Mouse (Mus musculus) hindbrain, embryonic 15.5 days (tissue): ENCODE data around the gene Mpi. TPM values are rescaled to one million over a fixed set of nuclear protein-coding genes. Genes with fewer than 3 reads are reported as not detected.
A peak's percentile ranks its signal among the peaks of the same experiment; 100 is the strongest.

ENCODE experiments used
- ATAC-seq: fragments of 200-750 bp; cut with Nextera tagmentation; 2 replicates; pipeline ENCODE4 v1.8.0; 2017; ENCODE audit warnings: low read depth, moderate number of reproducible peaks, moderate TSS enrichment; ENCODE audit not compliant: low FRiP score
- H3K27ac ChIP-seq: fragments of 300-500 bp; sonication (generic); replicated peaks from 2 replicates; pipeline ENCODE4 v1.5.1; 2015; ENCODE audit warnings: mild to moderate bottlenecking, inconsistent platforms
- H3K27me3 ChIP-seq: fragments of 300-500 bp; sonication (generic); 2 replicates; pipeline ENCODE4 v1.6.1; 2015; ENCODE audit warnings: control low read depth, inconsistent platforms
- H3K36me3 ChIP-seq: fragments of 300-500 bp; sonication (generic); 2 replicates; pipeline ENCODE4 v1.6.1; 2015; ENCODE audit warnings: control low read depth, inconsistent platforms
- H3K4me1 ChIP-seq: fragments of 300-500 bp; sonication (generic); replicated peaks from 2 replicates; pipeline ENCODE4 v1.6.1; 2015; ENCODE audit warnings: control low read depth, inconsistent platforms
- H3K4me2 ChIP-seq: fragments of 300-500 bp; sonication (generic); 2 replicates; pipeline ENCODE4 v1.6.1; 2015; ENCODE audit warnings: moderate library complexity, mild to moderate bottlenecking, inconsistent platforms
- H3K4me3 ChIP-seq: fragments of 300-500 bp; sonication (generic); 2 replicates; pipeline ENCODE4 v1.5.1; 2015; ENCODE audit warnings: mild to moderate bottlenecking, inconsistent platforms
- H3K9ac ChIP-seq: fragments of 300-500 bp; sonication (generic); 2 replicates; pipeline ENCODE4 v1.6.1; 2015; ENCODE audit warnings: inconsistent platforms
- H3K9me3 ChIP-seq: fragments of 300-500 bp; sonication (generic); 2 replicates; pipeline ENCODE4 v1.6.1; 2016; ENCODE audit warnings: control low read depth, inconsistent platforms
- WGBS: fragments of 180-500 bp; shearing (Covaris S2); methylation state at CpG from one replicate; pipeline ENCODE4 v1.1.7; 2015; 5-methylcytosine and 5-hydroxymethylcytosine counted together
- polyA plus RNA-seq: library from polyadenylated mRNA; unstranded; fragments of >200 nt; fragmentation: Nextera tagmentation; extraction: Ambion mirVana; gene quantifications from 2 replicates; pipeline ENCODE4 v1.2.1, GENCODE M21; 2015

Gene Mpi
- polyA plus RNA-seq, result 74.7 and 75.9 TPM in 2 replicates

DNA sequence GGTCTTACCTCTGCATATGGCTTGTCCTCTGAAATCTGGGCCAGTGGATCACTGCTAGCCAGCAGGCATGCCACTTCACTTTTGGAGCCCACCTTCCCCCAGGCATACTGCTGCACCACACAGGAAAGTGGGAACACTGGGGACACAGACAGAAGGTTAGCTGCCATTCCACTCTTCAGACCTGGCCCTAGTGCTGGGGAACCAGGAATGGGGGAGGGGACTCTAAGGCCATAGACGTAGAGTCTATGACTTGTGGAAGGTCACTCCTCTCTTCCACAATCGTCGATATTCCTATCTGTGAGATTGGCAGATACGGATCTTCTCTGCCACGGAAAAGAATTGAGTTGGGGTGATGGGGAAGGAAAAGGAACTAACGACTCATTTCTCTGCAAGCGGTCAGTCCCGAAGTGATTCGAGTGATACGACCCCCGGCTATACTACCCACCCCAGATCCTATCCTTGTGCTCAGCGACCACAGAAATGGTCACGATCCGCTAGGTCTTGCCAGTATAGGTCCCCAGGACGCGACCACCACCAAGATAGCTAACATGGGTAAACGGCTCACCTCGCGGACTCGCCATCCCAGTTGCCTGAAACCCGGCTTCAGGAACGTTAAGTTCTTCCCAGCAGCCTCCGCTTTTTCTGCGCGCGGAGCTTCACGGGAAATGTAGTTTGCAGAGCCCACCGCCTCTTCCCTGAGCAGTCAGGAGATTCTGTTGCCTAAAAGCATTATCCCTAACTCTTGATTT, at the start of gene Mpi:
TSS of gene Mpi (minus strand) at position 625 of the 749 bp plus-strand sequence.
- H3K27me3 ChIP-seq, result no peaks in the 10 kb centered on the region
- WGBS, result under 1% methylated on average over 28 of the region's 28 CpGs
- peak within 1 kb of the TSS; percentile 89 for H3K4me2 ChIP-seq
- H3K27ac ChIP-seq, result 0 out of 2 replicates have a peak within 1 kb of the TSS, but pooled peaks have one; percentile 31
- peak within 1 kb of the TSS; percentile 67 for H3K4me3 ChIP-seq
- peak within 1 kb of the TSS; percentile 71 for H3K9ac ChIP-seq
- no peaks in the 10 kb centered on the region for H3K9me3 ChIP-seq
- peak; percentile 65 for ATAC-seq
- peaks cover 28% of the 10 kb centered on the region for H3K4me1 ChIP-seq
- peaks cover 26% of the 10 kb centered on the region for H3K36me3 ChIP-seq

- Histone ChIP-seq H3K4me1 (peaks cover 28% of the 10 kb centered on the region), H3K36me3 (no peaks in the 10 kb centered on the region), H3K9ac (no peak overlapping the region), H3K9me3 (no peaks in the 10 kb centered on the region), H3K27me3 (peaks cover 20% of the 10 kb centered on the region), H3K4me2 (no peak overlapping the region), H3K27ac (no peak overlapping the region), H3K4me3 (no peak overlapping the region)
- ATAC-seq, result no peak
- WGBS, result 73% methylated on average over 8 of the region's 8 CpGs
These were observed 49.5 kb upstream of the Mpi start for GRCm38 (mm10) chr9:57602098-57602497.

GRCm38 (mm10) chr9:57601353-57601706, 48.8 kb upstream of the Mpi start:
- no peaks in the 10 kb centered on the region for H3K9me3 ChIP-seq
- H3K9ac ChIP-seq, result no peak overlapping the region
- no peak for ATAC-seq
- no peak overlapping the region for H3K4me3 ChIP-seq
- H3K27ac ChIP-seq, result no peak overlapping the region
- no peaks in the 10 kb centered on the region for H3K36me3 ChIP-seq
- no peak overlapping the region for H3K4me2 ChIP-seq
- peaks cover 25% of the 10 kb centered on the region for H3K4me1 ChIP-seq
- peaks cover 14% of the 10 kb centered on the region for H3K27me3 ChIP-seq
- 62% methylated on average over 2 of the region's 2 CpGs for WGBS

DNA sequence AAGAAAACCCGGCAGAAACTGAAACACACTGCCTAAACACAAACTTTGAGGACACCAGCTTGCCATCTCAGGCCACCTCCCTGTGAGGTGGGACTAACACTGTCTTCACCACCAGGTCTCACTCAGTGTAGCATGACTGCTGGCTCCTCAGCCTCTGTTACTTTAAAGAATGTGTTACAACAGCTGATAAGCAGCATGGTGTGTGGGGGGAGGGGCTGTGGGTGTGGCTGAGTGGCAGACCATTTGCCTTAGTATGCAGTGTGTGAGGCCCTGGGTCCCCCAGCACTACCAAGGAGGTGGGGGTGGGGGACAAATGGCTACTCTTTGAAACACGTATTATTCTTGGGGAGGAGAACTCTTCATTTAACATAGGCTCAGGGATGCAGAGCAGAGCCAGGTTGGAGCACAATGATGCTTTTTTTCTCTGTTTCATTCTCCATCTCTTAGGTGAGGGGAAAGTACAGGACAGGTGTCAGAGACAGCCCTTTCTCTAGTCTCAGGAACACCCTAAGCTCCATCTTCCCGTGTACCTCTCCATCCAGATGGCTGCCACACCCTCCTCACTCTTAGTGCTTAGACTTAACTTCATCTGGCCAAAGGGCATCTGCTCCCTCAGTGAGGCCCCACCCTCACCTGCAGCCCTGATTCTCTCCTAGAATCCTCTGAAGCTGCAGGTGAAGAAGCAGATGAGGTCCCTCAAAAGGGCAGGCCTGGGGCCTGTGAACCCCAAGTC, 48.2 kb upstream of the Mpi start:
- no peaks in the 10 kb centered on the region for H3K9me3 ChIP-seq
- H3K36me3 ChIP-seq, result no peaks in the 10 kb centered on the region
- H3K4me1 ChIP-seq, result peaks cover 20% of the 10 kb centered on the region
- H3K4me3 ChIP-seq, result no peak overlapping the region
- H3K4me2 ChIP-seq, result no peak overlapping the region
- 11% methylated on average over 3 of the region's 3 CpGs for WGBS
- peaks cover 8% of the 10 kb centered on the region for H3K27me3 ChIP-seq
- no peak overlapping the region for H3K27ac ChIP-seq
- no peak for ATAC-seq
- H3K9ac ChIP-seq, result no peak overlapping the region

- ATAC-seq, result no peak
- H3K27ac ChIP-seq, result no peak overlapping the region
- H3K9ac ChIP-seq, result no peak overlapping the region
- H3K4me1 ChIP-seq, result peaks cover 18% of the 10 kb centered on the region; the same call in 1 of the 2 replicates
- no peak overlapping the region for H3K4me3 ChIP-seq
- H3K36me3 ChIP-seq, result peaks cover 5% of the 10 kb centered on the region
- H3K27me3 ChIP-seq, result no peaks in the 10 kb centered on the region
- H3K4me2 ChIP-seq, result no peak overlapping the region
- 46% methylated on average over 8 of the region's 8 CpGs for WGBS
- no peaks in the 10 kb centered on the region for H3K9me3 ChIP-seq
These were observed 46.4 kb upstream of the Mpi start for GRCm38 (mm10) chr9:57598851-57599563.

GRCm38 (mm10) chr9:57597929-57598382, 45.4 kb upstream of the Mpi start:
- H3K4me3 ChIP-seq, result no peak overlapping the region
- no peak overlapping the region for H3K9ac ChIP-seq
- no peak for ATAC-seq
- H3K4me2 ChIP-seq, result no peak overlapping the region
- no peak overlapping the region for H3K27ac ChIP-seq
- H3K4me1 ChIP-seq, result peaks cover 18% of the 10 kb centered on the region; the same call in 1 of the 2 replicates
- peaks cover 15% of the 10 kb centered on the region for H3K36me3 ChIP-seq
- H3K9me3 ChIP-seq, result no peaks in the 10 kb centered on the region
- no peaks in the 10 kb centered on the region for H3K27me3 ChIP-seq
- 14% methylated on average over 4 of the region's 4 CpGs for WGBS

DNA sequence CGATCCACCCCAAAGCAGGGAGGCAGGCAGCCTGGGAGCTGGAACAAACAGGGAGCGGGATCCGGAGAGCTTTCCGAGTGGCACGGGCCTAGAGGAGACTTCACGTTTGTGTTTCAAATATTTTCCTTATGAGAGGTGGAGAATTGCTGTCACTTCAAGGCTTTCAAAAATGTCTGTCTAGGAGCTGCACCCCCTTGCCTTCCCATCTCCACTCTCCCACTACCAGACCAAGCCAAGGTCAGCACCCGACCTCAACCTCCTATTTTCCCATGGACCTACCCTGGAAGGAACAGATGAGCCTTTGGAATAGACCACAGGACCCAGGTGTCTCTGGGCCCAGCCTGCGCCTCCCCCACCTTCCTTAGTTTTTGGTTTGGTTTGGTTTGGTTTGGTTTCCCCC, 44.7 kb upstream of the Mpi start:
- Histone ChIP-seq H3K27me3 (no peaks in the 10 kb centered on the region), H3K9me3 (no peaks in the 10 kb centered on the region), H3K4me2 (no peak overlapping the region), H3K4me1 (peaks cover 18% of the 10 kb centered on the region; the same call in 1 of the 2 replicates), H3K9ac (no peak overlapping the region), H3K4me3 (no peak overlapping the region), H3K27ac (no peak overlapping the region), H3K36me3 (peaks cover 21% of the 10 kb centered on the region)
- ATAC-seq, result no peak
- WGBS, result 88% methylated on average over 8 of the region's 8 CpGs

- 67% methylated on average over 9 of the region's 9 CpGs for WGBS
- H3K9ac ChIP-seq, result no peak overlapping the region
- H3K4me2 ChIP-seq, result no peak overlapping the region
These were observed 41.6 kb upstream of the Mpi start for GRCm38 (mm10) chr9:57594174-57594509.

DNA sequence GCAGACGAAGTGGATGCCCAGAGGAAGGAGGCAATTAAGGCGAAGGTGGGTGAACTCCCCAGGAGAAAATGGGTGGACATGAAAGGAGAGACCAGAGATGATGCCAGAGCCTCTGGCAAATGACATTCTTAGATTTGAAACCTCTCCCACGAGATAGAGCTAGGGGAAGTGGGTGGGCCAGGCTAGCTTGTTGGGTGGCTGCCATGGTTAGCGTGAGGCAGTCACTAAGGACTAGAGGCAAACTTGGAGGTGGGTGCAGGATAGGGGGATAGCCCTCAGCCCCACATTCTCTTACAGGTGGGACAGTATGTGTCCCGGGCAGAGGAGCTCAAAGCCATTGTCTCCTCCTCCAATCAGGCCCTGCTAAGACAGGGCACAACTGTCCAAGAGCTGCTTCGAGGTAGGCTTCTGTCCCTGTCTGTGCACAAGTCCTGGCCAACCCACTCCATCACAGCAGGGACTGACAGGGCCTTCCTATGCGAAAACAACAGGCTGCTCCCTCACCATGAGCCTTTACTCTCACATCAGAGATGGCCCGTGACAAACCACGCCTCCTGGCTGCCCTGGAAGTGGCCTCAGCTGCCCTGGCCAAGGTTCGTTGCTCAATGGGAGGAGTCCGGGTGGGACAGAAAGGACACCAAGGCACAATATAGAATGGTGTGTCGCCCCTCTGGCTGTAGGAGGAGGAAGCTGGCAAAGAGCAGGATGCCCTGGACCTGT, 41.1 kb upstream of the Mpi start:
- ATAC-seq, result no peak
- H3K27ac ChIP-seq, result no peak overlapping the region
- H3K4me2 ChIP-seq, result no peak overlapping the region
- H3K9ac ChIP-seq, result no peak overlapping the region
- H3K36me3 ChIP-seq, result peaks cover 21% of the 10 kb centered on the region
- H3K4me1 ChIP-seq, result peaks cover 18% of the 10 kb centered on the region
- no peaks in the 10 kb centered on the region for H3K27me3 ChIP-seq
- H3K4me3 ChIP-seq, result no peak overlapping the region
- 41% methylated on average over 12 of the region's 12 CpGs for WGBS
- no peaks in the 10 kb centered on the region for H3K9me3 ChIP-seq

More at GRCm38 (mm10) chr9:57594174-57594509, 41.6 kb upstream of the Mpi start:
- Histone ChIP-seq H3K27ac (no peak overlapping the region), H3K4me3 (no peak overlapping the region), H3K27me3 (no peaks in the 10 kb centered on the region), H3K36me3 (peaks cover 21% of the 10 kb centered on the region), H3K4me1 (peaks cover 16% of the 10 kb centered on the region), H3K9me3 (no peaks in the 10 kb centered on the region)
- no peak for ATAC-seq

GRCm38 (mm10) chr9:57590726-57591125, 38.2 kb upstream of the Mpi start:
- peak overlapping the region; percentile 87 for H3K4me2 ChIP-seq
- no peak overlapping the region for H3K4me3 ChIP-seq

GRCm38 (mm10) chr9:57589224-57590126, 36.9 kb upstream of the Mpi start, which contains the start of gene Ulk3:
Ulk3 (plus strand) TSS chr9:57589452.
- Histone ChIP-seq H3K27ac (peak within 1 kb of the TSS; percentile 81), H3K36me3 (peaks cover 27% of the 10 kb centered on the region), H3K27me3 (no peaks in the 10 kb centered on the region), H3K4me3 (peak within 1 kb of the TSS; percentile 60), H3K9me3 (no peaks in the 10 kb centered on the region), H3K4me2 (peak within 1 kb of the TSS; percentile 87), H3K4me1 (peaks cover 19% of the 10 kb centered on the region), H3K9ac (peak within 1 kb of the TSS; percentile 77)
- ATAC-seq, result peak; percentile 83
- under 1% methylated on average over 58 of the region's 58 CpGs for WGBS

More at GRCm38 (mm10) chr9:57590726-57591125, 38.2 kb upstream of the Mpi start:
- H3K9ac ChIP-seq, result no peak overlapping the region
- no peak overlapping the region for H3K27ac ChIP-seq
- no peaks in the 10 kb centered on the region for H3K9me3 ChIP-seq
- peaks cover 26% of the 10 kb centered on the region for H3K36me3 ChIP-seq
- no peaks in the 10 kb centered on the region for H3K27me3 ChIP-seq
- ATAC-seq, result no peak
- peaks cover 19% of the 10 kb centered on the region for H3K4me1 ChIP-seq
- WGBS, result 46% methylated on average over 5 of the region's 5 CpGs
